Mouse (Mus musculus) liver, adult 2 months (tissue): ENCODE results near the gene Dock1.

Source experiments
- CTCF ChIP-seq: fragments of 200-500 bp; IDR thresholded peaks from 2 replicates; pipeline ENCODE4 v1.5.1; 2011; ENCODE audit warnings: low read depth, low read length, control low read depth
- POLR2A ChIP-seq: fragments of 200-500 bp; IDR thresholded peaks from 2 replicates; pipeline ENCODE4 v1.6.1; 2011; ENCODE audit warnings: low read length, control low read depth; ENCODE audit not compliant: insufficient read depth; ENCODE audit errors: extremely low read depth

DNA sequence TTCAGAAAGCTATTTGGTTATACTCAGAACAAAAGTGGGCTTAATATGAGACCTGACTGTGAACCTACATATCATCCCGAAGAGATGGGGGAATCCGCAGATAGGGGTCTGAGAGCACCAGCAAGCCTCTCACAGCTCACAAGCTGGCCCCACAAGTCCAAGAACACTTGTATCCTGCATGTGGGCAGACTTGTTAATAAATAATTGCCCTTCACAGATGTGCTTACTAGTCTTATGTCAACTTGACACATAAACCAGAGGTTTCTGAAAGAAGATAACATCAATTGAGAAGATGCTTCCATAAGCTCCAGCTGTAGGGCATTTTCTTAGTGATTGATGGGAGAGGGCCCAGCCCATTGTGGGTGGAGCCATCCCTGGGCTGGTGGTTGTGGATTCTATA lies 379.0 kb downstream of the Dock1 start:
- TF ChIP-seq CTCF (no peak), POLR2A (no peak)
